Mouse (Mus musculus): ENCODE data around the gene Cep126. TPM values are rescaled to one million over a fixed set of nuclear protein-coding genes. Genes with fewer than 3 reads are reported as not detected.
A peak's percentile ranks its signal among the peaks of the same experiment; 100 is the strongest.

The Cep126 gene
- polyA plus RNA-seq (2012; ENCODE audit: insufficient read depth, low replicate concordance), result 1.5 TPM in 1 of 2 replicates, not detected in the other

GRCm38 (mm10) chr9:8134117-8134574, at the start of gene Cep126:
Gene Cep126 (minus strand): TSS chr9:8134294.
- H3K36me3 ChIP-seq (replicated peaks; ENCODE audit: low read length), result no peaks in the 10 kb centered on the region
- H3K27me3 ChIP-seq (replicated peaks), result peaks cover 16% of the 10 kb centered on the region
- TF ChIP-seq FLI1 (IDR thresholded peaks at IDR 0.05; ENCODE audit: low read length), result no peak
- no peak for TF ChIP-seq GATA1 (IDR thresholded peaks at IDR 0.05; ENCODE audit: borderline replicate concordance, low read length)
- no peaks in the 10 kb centered on the region for H3K9me3 ChIP-seq
- H3K4me1 ChIP-seq, result peaks cover 18% of the 10 kb centered on the region
- H3K4me3 ChIP-seq (replicated peaks), result peak within 1 kb of the TSS; percentile 96

- H3K9me3 ChIP-seq, result no peaks in the 10 kb centered on the region
- TF ChIP-seq GATA1 (IDR thresholded peaks at IDR 0.05; ENCODE audit: borderline replicate concordance, low read length), result no peak
- no peak for TF ChIP-seq FLI1 (IDR thresholded peaks at IDR 0.05; ENCODE audit: low read length)
- no peaks in the 10 kb centered on the region for H3K36me3 ChIP-seq (replicated peaks; ENCODE audit: low read length)
- H3K4me1 ChIP-seq, result no peaks in the 10 kb centered on the region
- peaks cover 2% of the 10 kb centered on the region for H3K27me3 ChIP-seq (replicated peaks)
- H3K4me3 ChIP-seq (replicated peaks), result no peak overlapping the region
Measured at GRCm38 (mm10) chr9:8179554-8179953, 45.5 kb upstream of the Cep126 start.

GRCm38 (mm10) chr9:8177099-8177498, 43.0 kb upstream of the Cep126 start:
- Histone ChIP-seq H3K9me3 (no peaks in the 10 kb centered on the region), H3K36me3 (replicated peaks; ENCODE audit: low read length) (no peaks in the 10 kb centered on the region), H3K4me3 (replicated peaks) (no peak overlapping the region), H3K4me1 (no peaks in the 10 kb centered on the region), H3K27me3 (replicated peaks) (peaks cover 2% of the 10 kb centered on the region)
- TF ChIP-seq GATA1 (IDR thresholded peaks at IDR 0.05; ENCODE audit: borderline replicate concordance, low read length), result no peak
- no peak for TF ChIP-seq FLI1 (IDR thresholded peaks at IDR 0.05; ENCODE audit: low read length)

GRCm38 (mm10) chr9:8157011-8157410, 22.9 kb upstream of the Cep126 start:
- H3K4me1 ChIP-seq, result no peaks in the 10 kb centered on the region
- no peaks in the 10 kb centered on the region for H3K27me3 ChIP-seq (replicated peaks)
- H3K4me3 ChIP-seq (replicated peaks), result no peak overlapping the region
- H3K9me3 ChIP-seq, result no peaks in the 10 kb centered on the region
- no peaks in the 10 kb centered on the region for H3K36me3 ChIP-seq (replicated peaks; ENCODE audit: low read length)
- TF ChIP-seq FLI1 (IDR thresholded peaks at IDR 0.05; ENCODE audit: low read length), result no peak
- TF ChIP-seq GATA1 (IDR thresholded peaks at IDR 0.05; ENCODE audit: borderline replicate concordance, low read length), result no peak

GRCm38 (mm10) chr9:8139501-8139900, 5.4 kb upstream of the Cep126 start:
- H3K4me1 ChIP-seq, result peaks cover 5% of the 10 kb centered on the region
- H3K9me3 ChIP-seq, result peaks cover 4% of the 10 kb centered on the region; the same call in 1 of the 2 replicates
- peaks cover 4% of the 10 kb centered on the region for H3K27me3 ChIP-seq (replicated peaks)
- H3K4me3 ChIP-seq (replicated peaks), result no peak overlapping the region
- TF ChIP-seq GATA1 (IDR thresholded peaks at IDR 0.05; ENCODE audit: borderline replicate concordance, low read length) (no peak), FLI1 (IDR thresholded peaks at IDR 0.05; ENCODE audit: low read length) (no peak)
- no peaks in the 10 kb centered on the region for H3K36me3 ChIP-seq (replicated peaks; ENCODE audit: low read length)

- peaks cover 18% of the 10 kb centered on the region for H3K4me1 ChIP-seq
- TF ChIP-seq FLI1 (IDR thresholded peaks at IDR 0.05; ENCODE audit: low read length) (no peak), GATA1 (IDR thresholded peaks at IDR 0.05; ENCODE audit: borderline replicate concordance, low read length) (no peak)
- peak overlapping the region; percentile 96 for H3K4me3 ChIP-seq (replicated peaks)
- no peaks in the 10 kb centered on the region for H3K9me3 ChIP-seq
- H3K27me3 ChIP-seq (replicated peaks), result peaks cover 16% of the 10 kb centered on the region
- no peaks in the 10 kb centered on the region for H3K36me3 ChIP-seq (replicated peaks; ENCODE audit: low read length)
Measured at GRCm38 (mm10) chr9:8133586-8134115, 443 bp downstream of the Cep126 start.

GRCm38 (mm10) chr9:8123495-8123894, 10.6 kb downstream of the Cep126 start:
- TF ChIP-seq GATA1 (IDR thresholded peaks at IDR 0.05; ENCODE audit: borderline replicate concordance, low read length), result no peak
- no peak for TF ChIP-seq FLI1 (IDR thresholded peaks at IDR 0.05; ENCODE audit: low read length)
- no peaks in the 10 kb centered on the region for H3K27me3 ChIP-seq (replicated peaks)
- no peaks in the 10 kb centered on the region for H3K4me1 ChIP-seq
- peaks cover 7% of the 10 kb centered on the region for H3K9me3 ChIP-seq
- H3K4me3 ChIP-seq (replicated peaks), result no peak overlapping the region
- no peaks in the 10 kb centered on the region for H3K36me3 ChIP-seq (replicated peaks; ENCODE audit: low read length)

- Histone ChIP-seq H3K4me1 (no peaks in the 10 kb centered on the region), H3K9me3 (peaks cover 37% of the 10 kb centered on the region), H3K36me3 (replicated peaks; ENCODE audit: low read length) (peaks cover 5% of the 10 kb centered on the region), H3K27me3 (replicated peaks) (no peaks in the 10 kb centered on the region), H3K4me3 (replicated peaks) (no peak overlapping the region)
- TF ChIP-seq GATA1 (IDR thresholded peaks at IDR 0.05; ENCODE audit: borderline replicate concordance, low read length) (no peak), FLI1 (IDR thresholded peaks at IDR 0.05; ENCODE audit: low read length) (no peak)
Measured at GRCm38 (mm10) chr9:8114516-8114915, 19.6 kb downstream of the Cep126 start.

- Histone ChIP-seq H3K4me1 (no peaks in the 10 kb centered on the region), H3K4me3 (replicated peaks) (no peak overlapping the region), H3K9me3 (no peaks in the 10 kb centered on the region), H3K27me3 (replicated peaks) (no peaks in the 10 kb centered on the region), H3K36me3 (replicated peaks; ENCODE audit: low read length) (no peaks in the 10 kb centered on the region)
- TF ChIP-seq FLI1 (IDR thresholded peaks at IDR 0.05; ENCODE audit: low read length) (no peak), GATA1 (IDR thresholded peaks at IDR 0.05; ENCODE audit: borderline replicate concordance, low read length) (no peak)
Measured at GRCm38 (mm10) chr9:8103050-8103449, 31.0 kb downstream of the Cep126 start.

GRCm38 (mm10) chr9:8100962-8101361, 33.1 kb downstream of the Cep126 start:
- Histone ChIP-seq H3K4me3 (replicated peaks) (no peak overlapping the region), H3K9me3 (no peaks in the 10 kb centered on the region), H3K4me1 (no peaks in the 10 kb centered on the region), H3K36me3 (replicated peaks; ENCODE audit: low read length) (no peaks in the 10 kb centered on the region), H3K27me3 (replicated peaks) (no peaks in the 10 kb centered on the region)
- TF ChIP-seq FLI1 (IDR thresholded peaks at IDR 0.05; ENCODE audit: low read length) (no peak), GATA1 (IDR thresholded peaks at IDR 0.05; ENCODE audit: borderline replicate concordance, low read length) (no peak)
